Mouse (Mus musculus) cerebellum, adult (tissue): ENCODE results near the gene Mdfi.

Experiments
- ATAC-seq: cut with Nextera tagmentation; 2 replicates; pipeline ENCODE4 v1.9.2; 2017; ENCODE audit warnings: mild to moderate bottlenecking, moderate library complexity, mixed read lengths; ENCODE audit not compliant: insufficient number of reproducible peaks, low FRiP score, low TSS enrichment

The Mdfi gene

DNA sequence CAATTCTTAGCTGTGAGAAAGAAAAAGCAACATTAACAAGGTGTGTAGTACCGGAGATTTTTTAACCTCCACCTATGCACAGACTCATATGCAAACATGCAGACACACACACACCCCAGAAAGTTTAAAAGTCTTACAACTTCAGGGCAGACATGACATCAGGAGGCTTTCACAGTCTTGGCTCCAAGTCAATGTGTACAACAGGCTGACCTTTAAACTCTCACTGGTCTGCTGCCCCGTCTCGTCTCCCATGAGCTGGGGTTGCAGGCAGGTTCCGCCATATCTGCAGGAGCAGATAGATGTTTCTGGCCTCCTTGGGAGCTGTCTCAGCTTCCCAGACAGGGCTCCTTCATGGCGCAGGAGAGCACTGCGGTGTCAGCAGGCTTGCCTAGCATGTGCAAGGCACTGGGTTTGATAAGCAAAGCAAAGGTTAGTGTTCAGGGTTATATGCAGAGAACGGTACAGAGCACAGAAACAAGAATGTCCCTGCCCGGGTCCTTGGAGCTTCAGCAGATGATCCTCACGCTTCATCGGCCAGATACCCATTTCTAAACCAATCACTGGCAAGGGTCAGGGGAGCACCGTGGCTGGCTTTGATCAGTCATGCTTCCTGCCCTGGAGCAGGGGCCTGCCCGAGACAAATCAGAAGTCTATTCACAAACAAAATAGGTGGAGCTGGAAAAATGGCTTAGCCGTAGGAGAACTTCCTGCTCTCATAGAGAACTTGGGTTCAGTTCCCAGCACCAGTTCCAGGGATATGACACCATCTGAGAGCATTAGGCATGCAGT, 29.2 kb downstream of the Mdfi start:
- no peak for ATAC-seq

DNA sequence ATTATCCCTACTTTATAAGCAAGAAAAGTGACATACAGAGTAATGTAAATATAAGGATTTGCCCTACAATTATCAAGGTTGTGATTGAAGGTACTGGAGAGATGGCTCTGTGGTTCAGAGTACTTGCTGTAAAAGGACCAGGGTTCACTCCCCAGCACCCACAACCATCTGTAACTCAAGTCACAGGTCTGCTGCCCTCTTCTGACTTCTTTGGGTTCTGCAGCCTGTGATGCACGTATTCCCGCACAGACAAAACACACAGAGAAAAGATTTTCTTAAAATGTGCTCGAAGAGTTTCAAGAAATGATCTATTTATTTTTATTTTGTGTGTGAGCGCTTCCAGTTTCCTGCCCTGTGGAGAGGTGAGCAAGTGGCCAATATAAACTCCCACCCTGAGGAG, 30.8 kb downstream of the Mdfi start:
- no peak for ATAC-seq

DNA sequence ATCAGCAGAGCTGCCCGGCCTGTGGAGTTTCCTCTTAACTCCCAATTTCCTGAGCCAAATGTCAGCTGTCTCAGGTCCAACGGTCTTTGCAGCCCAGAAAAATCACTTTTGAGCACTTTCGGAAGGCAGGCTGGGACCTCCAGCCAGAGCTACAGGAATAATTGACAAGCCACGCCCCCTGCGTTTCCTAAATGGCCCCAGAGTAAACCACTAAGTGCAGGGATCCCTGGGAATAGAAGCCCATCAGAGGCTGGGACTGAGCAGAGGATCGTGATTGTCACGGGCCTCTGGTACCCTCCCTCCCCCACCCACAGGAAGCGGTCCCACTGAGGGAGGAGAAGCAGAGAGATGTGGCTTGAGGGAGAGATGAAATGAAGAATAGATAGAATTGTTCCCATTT, 31.7 kb downstream of the Mdfi start:
- no peak for ATAC-seq

DNA sequence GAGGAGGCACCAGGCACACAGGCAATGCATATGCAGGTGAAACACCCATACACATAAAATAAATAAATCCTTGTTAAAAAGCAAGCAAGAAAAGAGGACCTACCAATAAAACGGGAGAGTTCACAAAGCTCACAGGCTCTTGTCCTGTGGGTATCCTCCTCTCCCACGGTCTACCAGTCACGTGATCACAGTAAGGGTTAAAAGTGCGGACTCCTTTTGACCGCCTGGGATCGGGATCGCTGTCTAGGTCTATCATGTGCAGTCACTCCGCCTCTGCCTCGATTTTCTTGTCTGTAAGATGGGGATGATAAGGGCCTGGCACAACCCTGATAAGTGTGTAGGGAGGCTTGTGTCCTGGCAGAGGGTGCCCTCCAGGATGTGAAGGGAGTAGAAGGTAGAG, 37.1 kb downstream of the Mdfi start:
- no peak for ATAC-seq

- ATAC-seq, result no peak
Observed at GRCm38 (mm10) chr17:47796968-47797367, 37.5 kb downstream of the Mdfi start.

DNA sequence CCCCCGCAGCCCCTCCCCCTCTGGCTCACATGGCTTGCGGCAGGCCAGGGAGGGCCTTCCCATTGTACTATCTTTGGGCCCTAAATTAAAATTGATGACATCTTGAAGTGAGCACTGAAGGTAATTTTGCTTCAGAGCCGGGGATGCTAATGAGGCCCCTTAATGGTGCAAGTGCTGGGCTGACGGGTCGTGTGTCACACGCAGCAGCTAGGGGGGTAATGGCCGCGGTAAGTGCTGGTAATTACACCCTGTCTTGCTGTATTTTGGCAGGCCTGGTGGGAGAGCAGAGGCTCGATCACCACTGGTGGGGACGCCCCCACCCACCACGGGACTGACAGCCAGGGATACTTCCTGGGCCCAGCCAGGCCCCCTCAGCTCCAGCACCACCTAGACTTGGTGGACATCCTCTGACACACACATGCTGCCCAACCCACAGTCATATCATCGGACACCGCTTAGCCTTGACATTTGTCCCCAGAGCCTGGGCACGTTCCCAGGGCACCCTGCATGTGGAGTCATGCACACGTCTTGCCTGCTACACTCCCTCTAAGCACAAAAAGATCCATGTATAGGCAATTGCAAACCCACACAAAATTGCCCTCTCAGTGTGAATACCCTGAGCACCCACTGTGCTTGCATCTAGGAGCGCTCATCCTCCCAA, 38.2 kb downstream of the Mdfi start:
- ATAC-seq, result no peak

- no peak for ATAC-seq
Observed at GRCm38 (mm10) chr17:47795446-47795845, 39.0 kb downstream of the Mdfi start.

- peak; percentile 80 for ATAC-seq
Observed at GRCm38 (mm10) chr17:47793377-47793776, 41.1 kb downstream of the Mdfi start.

DNA sequence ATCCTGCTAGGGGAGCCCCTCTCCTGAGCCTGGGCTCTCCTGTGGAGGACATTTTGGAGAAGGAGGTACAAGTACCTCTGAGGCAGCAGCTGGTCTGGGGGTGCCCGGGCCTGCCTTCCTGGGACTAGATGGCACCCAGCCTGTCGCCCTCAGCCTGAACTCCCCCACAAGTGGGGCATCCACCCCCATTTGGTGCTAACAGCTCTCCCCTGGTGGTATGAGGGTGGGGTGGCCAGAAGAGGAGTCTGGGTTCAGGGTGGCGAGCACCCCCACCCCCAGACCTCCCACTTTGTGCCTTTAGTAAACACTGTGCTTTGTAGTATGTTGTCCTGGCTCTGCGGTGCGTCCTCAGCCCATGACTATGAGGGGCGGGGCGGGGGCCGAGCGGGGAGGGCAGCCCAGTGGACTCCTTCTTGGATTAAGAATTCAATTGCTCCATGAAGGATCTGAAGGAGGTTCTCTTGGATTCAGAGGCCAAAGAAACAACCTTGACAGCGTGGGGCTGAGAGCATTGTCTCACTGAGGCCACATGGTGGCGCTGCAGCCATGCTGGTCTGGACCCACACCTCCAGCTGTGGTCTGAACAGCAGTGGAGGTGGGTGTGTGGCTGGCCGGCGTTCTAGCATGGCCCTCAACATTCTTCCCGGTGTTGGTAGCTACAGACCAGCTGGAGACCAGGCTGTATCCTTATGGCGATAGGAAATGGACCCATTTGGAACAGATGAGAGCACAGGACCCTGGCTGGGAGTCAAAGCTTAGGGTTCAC, 42.2 kb downstream of the Mdfi start:
- ATAC-seq, result 0 out of 2 replicates have a peak, but pooled peaks have one; percentile 12

GRCm38 (mm10) chr17:47788996-47789395, 45.5 kb downstream of the Mdfi start:
- no peak for ATAC-seq

- no peak for ATAC-seq
Observed at GRCm38 (mm10) chr17:47788306-47788705, 46.2 kb downstream of the Mdfi start.

DNA sequence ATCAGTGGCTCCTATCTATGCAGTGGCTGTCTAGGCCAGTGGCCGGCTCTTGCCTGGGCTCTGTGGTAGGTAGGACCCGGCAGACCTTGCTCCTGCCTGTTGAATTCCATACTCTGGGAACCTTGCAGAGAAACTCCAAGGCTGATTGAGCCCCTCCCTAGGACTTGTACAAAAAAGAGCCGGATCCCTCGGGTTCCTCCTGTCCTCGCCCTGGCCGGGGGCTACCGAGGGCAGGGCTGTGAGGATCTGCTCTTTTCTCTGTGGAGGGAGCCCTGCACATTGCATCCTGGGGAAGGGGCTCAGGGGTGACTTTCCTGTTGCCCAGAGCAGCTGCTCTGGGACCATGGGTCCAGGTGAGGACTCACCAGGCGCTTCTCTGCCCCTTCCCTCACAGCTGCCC, 46.9 kb downstream of the Mdfi start:
- ATAC-seq, result no peak

DNA sequence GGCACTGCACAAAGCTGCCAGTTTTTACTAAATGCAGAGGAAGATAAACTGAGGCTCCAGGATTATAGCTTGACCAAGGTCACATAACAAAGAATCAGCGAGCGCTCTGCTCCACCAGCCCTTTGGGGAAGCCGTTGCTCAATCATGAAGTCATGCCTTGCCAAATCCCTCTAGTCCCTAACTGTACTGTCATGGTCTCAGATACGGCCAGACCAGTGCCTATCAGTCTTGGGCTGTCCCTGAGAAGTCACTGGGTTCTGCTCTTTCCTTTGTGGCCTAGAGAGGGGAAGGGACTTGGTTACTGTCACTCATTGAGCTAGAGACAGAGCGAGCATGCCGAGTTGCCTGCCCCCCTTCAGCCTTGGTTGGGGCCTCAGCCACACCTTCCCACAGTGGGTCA, 50.1 kb downstream of the Mdfi start:
- no peak for ATAC-seq

GRCm38 (mm10) chr17:47783445-47784223, 50.9 kb downstream of the Mdfi start:
- no peak for ATAC-seq

- no peak for ATAC-seq
Observed at GRCm38 (mm10) chr17:47782486-47782885, 52.0 kb downstream of the Mdfi start.

- ATAC-seq, result no peak
Observed at GRCm38 (mm10) chr17:47780470-47780869, 54.0 kb downstream of the Mdfi start.

- ATAC-seq, result no peak
Observed at GRCm38 (mm10) chr17:47777141-47777540, 57.4 kb downstream of the Mdfi start.

DNA sequence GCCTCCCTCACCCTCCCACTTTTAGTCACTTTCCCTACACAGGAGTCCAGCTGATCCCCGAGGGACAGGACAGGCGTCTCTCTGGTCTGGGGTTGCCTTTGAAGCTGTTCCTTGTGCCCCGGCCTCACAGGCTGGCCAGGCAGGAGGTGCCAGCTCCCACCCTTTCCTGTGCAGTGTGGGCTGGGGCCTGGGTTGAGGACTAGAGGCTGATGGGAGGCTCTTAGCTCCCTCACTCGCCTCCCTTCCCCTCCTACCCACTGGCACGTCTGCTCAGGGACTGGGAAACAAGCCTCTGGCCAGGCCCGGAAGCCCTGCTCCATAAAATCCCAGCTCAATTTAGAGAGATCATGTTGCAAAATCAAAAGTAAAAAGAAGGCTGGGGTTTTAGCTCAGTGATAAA, 60.9 kb downstream of the Mdfi start:
- ATAC-seq, result no peak

DNA sequence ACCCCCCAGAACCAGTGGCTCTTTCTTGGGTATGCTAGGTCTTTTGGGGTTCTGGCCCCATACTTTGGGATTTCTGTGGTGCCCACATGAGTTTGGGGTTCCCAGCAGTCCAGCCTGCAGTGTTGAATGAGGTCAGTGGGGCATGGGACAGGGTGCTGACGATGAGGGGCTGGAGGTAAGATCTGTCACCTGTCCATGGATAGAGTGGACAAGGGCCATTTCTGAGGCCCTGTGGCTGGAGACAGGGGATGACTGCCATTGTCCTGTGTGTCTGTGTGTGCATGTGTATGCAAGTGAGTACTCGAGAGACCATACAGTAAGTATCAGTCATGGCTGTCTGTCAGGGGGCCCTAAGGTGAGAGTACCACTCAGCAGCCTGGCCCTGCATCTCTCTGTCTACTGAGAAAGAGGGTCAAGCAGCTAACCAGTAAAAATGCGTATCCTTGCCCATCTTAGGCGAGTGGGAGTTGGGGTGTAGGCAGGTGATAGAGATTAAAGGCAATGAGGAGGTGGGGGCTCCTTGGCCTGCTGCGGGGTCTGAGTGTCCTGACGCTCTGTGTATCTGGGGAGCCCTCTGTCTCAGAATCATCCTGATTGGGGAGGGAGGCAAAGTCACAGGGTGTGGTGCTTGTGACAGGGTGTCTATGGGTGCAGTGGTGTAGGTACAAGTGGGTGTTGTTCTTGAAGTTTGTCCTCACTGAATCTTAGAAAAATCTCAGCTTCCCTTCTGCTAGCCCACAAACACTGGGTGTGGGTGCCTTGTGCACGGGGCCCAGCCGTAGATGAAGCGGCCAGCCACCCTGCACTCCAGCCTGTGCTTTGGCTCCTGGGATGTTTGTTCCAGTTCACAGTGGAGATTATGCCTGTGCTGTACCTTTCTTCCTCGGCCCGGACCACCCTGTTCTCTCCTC, 64.8 kb downstream of the Mdfi start:
- ATAC-seq, result no peak
